Mouse (Mus musculus): ENCODE measurements at regions not wholly inside any gene's neighbourhood (a gene's known extent, or its start where the extent isn't known, plus 50 kb on each side); places are given as distances from the start of the nearest gene placed in this dataset.

DNA sequence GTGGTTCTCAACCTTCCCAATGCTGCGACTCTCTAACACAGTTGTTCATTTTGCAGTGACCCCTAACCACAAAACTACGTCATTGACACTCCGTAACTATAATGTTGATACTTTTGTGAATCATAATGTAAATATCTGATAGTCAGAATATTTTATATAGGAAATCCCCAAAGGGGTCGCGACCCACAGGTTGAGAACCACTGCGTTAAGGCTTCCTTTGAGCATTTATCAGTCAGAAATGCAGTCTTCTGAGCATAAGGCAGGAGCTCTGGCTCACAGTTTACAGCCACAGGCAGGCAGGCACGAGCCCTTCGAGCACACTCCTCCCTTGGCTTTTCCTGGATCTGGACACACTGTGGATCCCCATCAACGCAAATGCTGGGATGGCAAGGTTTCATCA is 57.0 kb downstream of the Nxnl2 start:
- DNase-seq, result no peak

- peak; percentile 14 for DNase-seq
Measured at GRCm38 (mm10) chr13:51228862-51229770, 58.3 kb downstream of the Nxnl2 start.

DNA sequence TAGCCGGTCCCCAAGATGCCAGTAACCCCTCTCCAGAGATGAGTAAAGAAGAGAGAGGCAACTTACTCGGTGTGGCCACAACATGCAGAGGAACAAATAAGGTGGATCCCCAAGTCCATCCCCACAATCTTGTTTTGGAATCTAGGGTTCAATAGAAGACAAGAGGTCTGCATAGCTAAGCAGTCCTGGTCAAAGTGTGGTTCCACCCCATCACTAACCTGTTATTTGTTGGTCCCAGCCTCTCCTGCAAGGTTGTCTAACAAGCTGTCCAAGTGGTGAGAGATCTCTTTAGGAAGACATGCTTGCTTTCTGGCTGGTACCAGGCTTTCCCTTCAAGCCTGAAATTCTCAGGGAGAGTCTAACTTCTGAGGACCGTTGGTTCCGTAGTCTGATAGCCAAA is 59.0 kb downstream of the Nxnl2 start:
- no peak for DNase-seq

- DNase-seq, result no peak
Measured at GRCm38 (mm10) chr13:51231586-51231985, 60.8 kb downstream of the Nxnl2 start.

GRCm38 (mm10) chr13:51247378-51247777 is 76.6 kb downstream of the Nxnl2 start:
- no peak for DNase-seq

DNA sequence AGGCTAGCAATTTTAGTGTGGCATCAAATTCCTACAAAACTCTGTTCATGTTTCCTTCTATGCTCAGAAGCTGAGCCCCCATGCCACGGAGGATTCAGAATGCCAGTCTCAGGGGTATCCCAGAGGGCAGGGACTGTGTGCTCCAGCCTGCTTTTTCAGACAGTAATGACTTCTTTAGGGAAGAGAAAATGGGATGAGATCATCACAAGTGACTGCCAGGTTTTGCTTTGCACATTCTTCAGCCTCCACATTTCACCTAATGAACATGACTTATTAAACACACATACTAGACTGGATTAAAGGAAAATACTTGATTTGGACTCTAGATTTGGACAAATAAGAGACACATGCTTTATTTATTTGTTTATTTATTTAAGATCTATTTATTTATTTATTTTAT is 82.5 kb downstream of the Nxnl2 start:
- DNase-seq, result no peak

GRCm38 (mm10) chr13:51255688-51256087 is 84.9 kb downstream of the Nxnl2 start:
- DNase-seq, result no peak

DNA sequence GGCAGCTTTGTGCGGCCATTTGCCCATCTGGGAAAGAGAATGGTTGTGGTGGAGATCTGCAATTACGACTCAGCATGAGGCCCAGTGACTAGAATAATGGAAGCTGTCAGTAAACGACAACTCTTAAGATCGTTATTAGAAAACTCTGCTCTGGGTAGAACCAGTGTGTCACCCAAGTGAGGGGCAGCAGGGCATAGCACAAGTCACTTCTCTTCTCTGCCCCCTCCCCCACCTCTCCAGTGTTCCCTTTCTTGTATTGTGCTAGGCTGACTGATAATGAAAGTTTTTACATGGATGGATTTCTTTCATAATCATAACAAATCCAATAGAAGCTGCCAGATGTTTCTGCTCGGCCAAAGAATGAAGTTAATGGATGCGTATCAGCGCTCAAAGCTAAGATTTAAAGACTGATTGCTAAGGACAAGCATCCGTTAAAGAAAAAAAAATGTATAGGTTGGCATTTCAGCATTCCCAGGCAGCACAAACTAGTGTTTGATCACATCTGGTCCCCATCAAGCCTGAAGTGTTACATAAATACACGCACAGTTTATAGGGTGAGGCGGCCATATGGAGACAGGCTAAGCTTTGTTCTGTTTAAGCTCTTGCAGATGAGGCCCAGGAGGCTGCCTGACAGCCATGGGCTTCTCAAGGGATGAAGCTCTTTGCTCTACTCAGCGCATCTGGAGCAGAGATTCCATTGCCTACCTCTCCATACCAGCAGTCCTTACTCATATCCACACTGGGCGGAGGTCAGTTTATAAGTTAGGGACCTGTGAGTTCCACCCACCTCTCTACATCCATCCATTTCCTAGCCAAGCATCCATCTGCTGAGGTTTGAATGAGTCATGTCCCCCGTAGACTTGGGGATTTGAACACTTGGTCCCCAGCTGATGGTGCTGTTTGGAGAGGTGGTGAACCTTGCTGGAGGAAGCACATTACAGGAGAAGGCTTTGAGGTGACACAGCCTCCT is 88.2 kb downstream of the Nxnl2 start:
- DNase-seq, result no peak

- no peak for DNase-seq
Measured at GRCm38 (mm10) chr13:51261619-51262018, 90.8 kb downstream of the Nxnl2 start.

- no peak for DNase-seq
Measured at GRCm38 (mm10) chr13:51272786-51273185, 102.0 kb downstream of the Nxnl2 start.

GRCm38 (mm10) chr13:51274639-51275038 is 103.8 kb downstream of the Nxnl2 start:
- DNase-seq, result no peak

GRCm38 (mm10) chr13:51276601-51277000 is 105.8 kb downstream of the Nxnl2 start:
- no peak for DNase-seq

GRCm38 (mm10) chr13:51277515-51277914 is 106.7 kb downstream of the Nxnl2 start:
- no peak for DNase-seq

DNA sequence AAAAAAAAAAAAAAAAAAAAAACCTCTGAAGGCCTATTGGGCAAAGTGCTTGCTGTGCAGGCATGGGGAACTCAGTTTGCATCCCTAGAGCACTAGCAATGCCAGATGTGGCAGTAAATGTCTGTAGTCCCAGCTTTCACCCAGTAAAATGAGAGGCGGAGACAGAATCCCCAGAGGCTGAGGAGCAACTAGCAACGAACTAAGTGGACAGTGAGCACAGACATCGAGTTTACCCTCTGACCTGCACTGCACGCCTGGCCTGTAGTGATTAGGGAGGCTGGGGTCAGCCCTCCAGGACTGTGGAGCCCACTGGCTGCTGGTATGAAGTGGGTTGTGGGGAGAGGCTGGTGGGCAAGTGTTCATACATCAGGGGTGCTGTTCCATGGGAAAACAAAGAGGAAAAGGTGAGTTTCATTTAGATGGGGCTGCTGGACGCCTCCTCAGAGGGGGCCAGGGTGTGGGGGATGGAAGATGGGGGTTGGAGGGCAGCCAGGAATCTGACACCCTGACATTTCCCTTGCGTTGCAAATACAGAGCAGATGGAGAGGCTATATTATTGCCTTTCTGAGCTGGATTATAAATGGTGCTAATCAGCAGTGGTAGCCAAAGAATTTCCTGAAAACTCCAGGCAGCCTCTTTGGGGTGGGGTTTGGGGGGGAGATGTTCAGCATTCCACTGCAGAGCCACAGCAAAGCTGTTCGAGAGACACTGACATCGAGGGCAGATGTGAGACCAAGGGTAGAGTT is 109.0 kb downstream of the Nxnl2 start:
- no peak for DNase-seq

- DNase-seq, result no peak
Measured at GRCm38 (mm10) chr13:51280388-51280753, 109.5 kb downstream of the Nxnl2 start.

- no peak for DNase-seq
Measured at GRCm38 (mm10) chr13:51284679-51285078, 113.9 kb downstream of the Nxnl2 start.

GRCm38 (mm10) chr13:51289442-51289841 is 118.6 kb downstream of the Nxnl2 start:
- no peak for DNase-seq

DNA sequence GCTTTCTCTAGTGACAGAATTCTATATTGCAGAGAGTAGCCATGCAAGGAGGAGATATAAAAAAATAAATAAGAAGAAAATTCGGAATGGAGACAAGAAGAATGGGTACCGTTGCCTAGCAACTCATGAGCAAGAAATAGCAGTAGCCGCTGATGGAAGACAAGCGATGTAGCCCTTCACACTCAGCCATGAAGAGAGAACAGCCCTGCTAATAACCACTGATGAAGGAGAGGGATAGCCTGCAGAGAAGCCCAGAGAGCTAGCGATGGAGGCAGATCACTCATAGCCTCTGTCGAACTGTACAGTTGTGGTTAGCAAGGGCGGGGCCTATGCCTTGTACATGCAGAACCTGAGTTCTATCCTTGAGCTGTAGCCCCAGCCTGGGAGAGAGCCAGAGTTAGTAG is 118.4 kb upstream of the S1pr3 start:
- DNase-seq, result no peak

DNA sequence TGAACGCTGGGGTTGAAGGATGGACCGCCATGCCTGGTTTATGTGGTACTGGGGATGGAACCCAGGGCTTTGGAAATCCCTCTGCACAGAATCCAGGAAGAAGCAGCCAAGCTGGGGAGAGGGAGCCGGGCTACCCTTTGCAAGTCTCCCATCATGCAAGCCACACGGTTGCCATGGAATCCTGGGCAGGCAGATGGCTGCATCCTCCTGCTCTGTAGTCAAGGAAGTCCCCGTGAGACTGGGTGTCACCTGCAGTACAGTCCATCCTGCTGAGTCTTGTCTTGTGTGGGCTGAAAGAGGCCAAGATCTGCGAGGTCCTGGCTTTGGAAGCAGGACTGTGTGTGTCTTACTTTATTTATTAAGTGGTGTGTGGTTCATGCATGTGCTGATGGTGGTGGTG is 117.5 kb upstream of the S1pr3 start:
- no peak for DNase-seq

GRCm38 (mm10) chr13:51293047-51293446 is 115.4 kb upstream of the S1pr3 start:
- DNase-seq, result no peak

GRCm38 (mm10) chr13:51295872-51296271 is 112.6 kb upstream of the S1pr3 start:
- no peak for DNase-seq

GRCm38 (mm10) chr13:51297231-51297880 is 111.1 kb upstream of the S1pr3 start:
- no peak for DNase-seq
